Mouse (Mus musculus) kidney, embryonic 14.5 days (tissue): ENCODE measurements at regions not wholly inside any gene's neighbourhood (a gene's known extent, or its start where the extent isn't known, plus 50 kb on each side); places are given as distances from the start of the nearest gene placed in this dataset.

Source experiments
- ATAC-seq: fragments of 200-750 bp; cut with Nextera tagmentation; 2 replicates; pipeline ENCODE4 v1.8.0; 2017; ENCODE audit warnings: moderate number of reproducible peaks, mild to moderate bottlenecking, moderate TSS enrichment, moderate library complexity; ENCODE audit not compliant: low FRiP score, low TSS enrichment
- H3K27ac ChIP-seq: fragments of 300-500 bp; sonication (generic); 2 replicates; pipeline ENCODE4 v1.5.1; 2014; ENCODE audit warnings: low read depth, mild to moderate bottlenecking, low read length, moderate library complexity, mixed read lengths
- H3K27me3 ChIP-seq: fragments of 300-500 bp; sonication (generic); 2 replicates; pipeline ENCODE4 v1.6.1; 2014; ENCODE audit warnings: mild to moderate bottlenecking, low read length; ENCODE audit not compliant: control insufficient read depth, insufficient read depth
- H3K36me3 ChIP-seq: fragments of 300-500 bp; sonication (generic); 2 replicates; pipeline ENCODE4 v1.6.1; 2014; ENCODE audit warnings: low read length, mixed read lengths; ENCODE audit not compliant: control insufficient read depth, insufficient read depth
- H3K4me1 ChIP-seq: fragments of 300-500 bp; sonication (generic); 2 replicates; pipeline ENCODE4 v1.6.1; 2014; ENCODE audit warnings: low read length, mixed read lengths; ENCODE audit not compliant: control insufficient read depth, insufficient read depth
- H3K4me2 ChIP-seq: fragments of 300-500 bp; sonication (generic); replicated peaks from 2 replicates; pipeline ENCODE4 v1.6.1; 2014; ENCODE audit warnings: low read depth, mild to moderate bottlenecking, low read length
- H3K4me3 ChIP-seq: fragments of 300-500 bp; sonication (generic); 2 replicates; pipeline ENCODE4 v1.5.1; 2014; ENCODE audit warnings: mild to moderate bottlenecking, low read length
- H3K9ac ChIP-seq: fragments of 300-500 bp; sonication (generic); 2 replicates; pipeline ENCODE4 v1.6.1; 2014; ENCODE audit warnings: low read depth, mild to moderate bottlenecking, low read length, moderate library complexity
- H3K9me3 ChIP-seq: fragments of 300-500 bp; sonication (generic); 2 replicates; pipeline ENCODE4 v1.6.1; 2016; ENCODE audit warnings: low read length; ENCODE audit not compliant: control insufficient read depth
- WGBS: fragments of 180-500 bp; shearing (Covaris S2); extraction: QIAGEN DNeasy Blood & Tissue Kit; methylation state at CpG from one replicate; pipeline ENCODE4 v1.1.7; 2014; 5-methylcytosine and 5-hydroxymethylcytosine counted together

GRCm38 (mm10) chr3:149705724-149706123 is 715.4 kb upstream of the Adgrl2 start:
- no peaks in the 10 kb centered on the region for H3K36me3 ChIP-seq
- H3K4me2 ChIP-seq = peak overlapping the region; percentile 19; the same call in 1 of the 2 replicates
- ATAC-seq = 0 out of 2 replicates have a peak, but pooled peaks have one; percentile 28
- H3K4me3 ChIP-seq = no peak overlapping the region
- H3K9me3 ChIP-seq = no peaks in the 10 kb centered on the region
- WGBS = 65% methylated on average over 10 of the region's 10 CpGs
- H3K4me1 ChIP-seq = no peaks in the 10 kb centered on the region
- no peaks in the 10 kb centered on the region for H3K27me3 ChIP-seq
- no peak overlapping the region for H3K9ac ChIP-seq
- no peak overlapping the region for H3K27ac ChIP-seq

GRCm38 (mm10) chr3:149705322-149705721 is 715.0 kb upstream of the Adgrl2 start:
- H3K9ac ChIP-seq = no peak overlapping the region
- peak overlapping the region; percentile 19; the same call in 1 of the 2 replicates for H3K4me2 ChIP-seq
- no peaks in the 10 kb centered on the region for H3K27me3 ChIP-seq
- no peaks in the 10 kb centered on the region for H3K36me3 ChIP-seq
- no peak for ATAC-seq
- no peak overlapping the region for H3K27ac ChIP-seq
- 62% methylated on average over 12 of the region's 12 CpGs for WGBS
- no peak overlapping the region for H3K4me3 ChIP-seq
- no peaks in the 10 kb centered on the region for H3K9me3 ChIP-seq
- no peaks in the 10 kb centered on the region for H3K4me1 ChIP-seq

- H3K36me3 ChIP-seq = no peaks in the 10 kb centered on the region
- WGBS = 90% methylated on average over 4 of the region's 4 CpGs
- no peaks in the 10 kb centered on the region for H3K27me3 ChIP-seq
- no peak overlapping the region for H3K27ac ChIP-seq
- no peak overlapping the region for H3K4me2 ChIP-seq
- ATAC-seq = no peak
- no peaks in the 10 kb centered on the region for H3K4me1 ChIP-seq
- H3K4me3 ChIP-seq = no peak overlapping the region
- H3K9ac ChIP-seq = no peak overlapping the region
- no peaks in the 10 kb centered on the region for H3K9me3 ChIP-seq
Measured at GRCm38 (mm10) chr3:149704478-149704877, 714.1 kb upstream of the Adgrl2 start.

GRCm38 (mm10) chr3:149683561-149683960 is 693.2 kb upstream of the Adgrl2 start:
- WGBS = 84% methylated on average over 4 of the region's 4 CpGs

GRCm38 (mm10) chr3:149682246-149682645 is 691.9 kb upstream of the Adgrl2 start:
- Histone ChIP-seq H3K9ac (no peak overlapping the region), H3K27me3 (no peaks in the 10 kb centered on the region), H3K36me3 (no peaks in the 10 kb centered on the region), H3K4me2 (no peak overlapping the region), H3K9me3 (no peaks in the 10 kb centered on the region), H3K27ac (no peak overlapping the region), H3K4me3 (no peak overlapping the region), H3K4me1 (no peaks in the 10 kb centered on the region)
- WGBS = 68% methylated on average over 5 of the region's 5 CpGs
- ATAC-seq = no peak

More at GRCm38 (mm10) chr3:149683561-149683960, 693.2 kb upstream of the Adgrl2 start:
- no peaks in the 10 kb centered on the region for H3K4me1 ChIP-seq
- ATAC-seq = no peak
- H3K4me3 ChIP-seq = no peak overlapping the region
- H3K36me3 ChIP-seq = no peaks in the 10 kb centered on the region
- H3K9me3 ChIP-seq = no peaks in the 10 kb centered on the region
- no peak overlapping the region for H3K4me2 ChIP-seq
- no peak overlapping the region for H3K27ac ChIP-seq
- H3K27me3 ChIP-seq = no peaks in the 10 kb centered on the region
- no peak overlapping the region for H3K9ac ChIP-seq

- Histone ChIP-seq H3K9me3 (no peaks in the 10 kb centered on the region), H3K27ac (no peak overlapping the region), H3K9ac (no peak overlapping the region), H3K4me2 (no peak overlapping the region), H3K4me1 (no peaks in the 10 kb centered on the region), H3K4me3 (no peak overlapping the region), H3K36me3 (no peaks in the 10 kb centered on the region), H3K27me3 (no peaks in the 10 kb centered on the region)
- ATAC-seq = no peak
Measured at GRCm38 (mm10) chr3:149673926-149674325, 683.6 kb upstream of the Adgrl2 start.

GRCm38 (mm10) chr3:149664624-149665023 is 674.3 kb upstream of the Adgrl2 start:
- H3K9me3 ChIP-seq = no peaks in the 10 kb centered on the region
- no peak for ATAC-seq
- no peaks in the 10 kb centered on the region for H3K27me3 ChIP-seq
- no peak overlapping the region for H3K4me2 ChIP-seq
- H3K27ac ChIP-seq = no peak overlapping the region
- H3K36me3 ChIP-seq = no peaks in the 10 kb centered on the region
- no peak overlapping the region for H3K4me3 ChIP-seq
- no peak overlapping the region for H3K9ac ChIP-seq
- 92% methylated on average over 3 of the region's 3 CpGs for WGBS
- H3K4me1 ChIP-seq = no peaks in the 10 kb centered on the region

GRCm38 (mm10) chr3:149638324-149638723 is 648.0 kb upstream of the Adgrl2 start:
- H3K27ac ChIP-seq = no peak overlapping the region
- no peak overlapping the region for H3K4me2 ChIP-seq
- no peak overlapping the region for H3K9ac ChIP-seq
- ATAC-seq = no peak
- WGBS = 55% methylated on average over 2 of the region's 2 CpGs
- H3K4me1 ChIP-seq = no peaks in the 10 kb centered on the region
- H3K36me3 ChIP-seq = no peaks in the 10 kb centered on the region
- no peaks in the 10 kb centered on the region for H3K9me3 ChIP-seq
- H3K4me3 ChIP-seq = no peak overlapping the region
- no peaks in the 10 kb centered on the region for H3K27me3 ChIP-seq

- no peak for ATAC-seq
- no peaks in the 10 kb centered on the region for H3K4me1 ChIP-seq
- no peak overlapping the region for H3K4me3 ChIP-seq
- H3K9ac ChIP-seq = no peak overlapping the region
- H3K9me3 ChIP-seq = no peaks in the 10 kb centered on the region
- no peaks in the 10 kb centered on the region for H3K27me3 ChIP-seq
- H3K27ac ChIP-seq = no peak overlapping the region
- no peak overlapping the region for H3K4me2 ChIP-seq
- no peaks in the 10 kb centered on the region for H3K36me3 ChIP-seq
Measured at GRCm38 (mm10) chr3:149626186-149626585, 635.8 kb upstream of the Adgrl2 start.

GRCm38 (mm10) chr3:149625497-149625896 is 635.1 kb upstream of the Adgrl2 start:
- H3K4me1 ChIP-seq = no peaks in the 10 kb centered on the region
- H3K27me3 ChIP-seq = no peaks in the 10 kb centered on the region
- no peak for ATAC-seq
- no peak overlapping the region for H3K27ac ChIP-seq
- H3K36me3 ChIP-seq = no peaks in the 10 kb centered on the region
- H3K9ac ChIP-seq = no peak overlapping the region
- H3K4me2 ChIP-seq = no peak overlapping the region
- 95% methylated on average over 1 of the region's 1 CpGs for WGBS
- no peaks in the 10 kb centered on the region for H3K9me3 ChIP-seq
- no peak overlapping the region for H3K4me3 ChIP-seq
